Mouse (Mus musculus): ENCODE results near the gene Uqcc1.
A peak's percentile ranks its signal among the peaks of the same experiment; 100 is the strongest.
"Not testable (repeated sequence)": the region's sequence is repeated elsewhere in the genome, so short reads cannot be mapped to it uniquely, and the experiment has no call there.

Gene Uqcc1

DNA sequence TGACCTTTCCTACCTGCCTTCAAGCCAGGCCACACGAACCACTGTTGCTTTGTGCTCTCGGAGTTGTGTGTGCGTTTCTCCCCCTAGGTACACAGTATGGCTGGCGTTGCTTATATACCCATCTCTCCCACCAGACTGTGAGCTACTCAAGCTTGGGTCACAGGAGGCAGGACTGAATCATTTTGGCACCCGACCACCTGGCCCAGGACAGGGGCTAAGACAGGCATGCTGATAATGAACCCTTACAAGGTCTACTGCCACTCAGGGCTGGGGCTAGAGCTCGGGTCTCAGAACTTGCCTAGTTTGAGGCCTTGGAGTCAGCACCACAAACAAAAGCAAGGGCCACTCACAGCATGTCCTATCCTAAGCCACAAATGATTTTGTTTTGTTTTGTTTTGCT, 68.5 kb downstream of the Uqcc1 start:
- no peak for DNase-seq (ENCODE audit: low spot score in 2 of 2)

DNA sequence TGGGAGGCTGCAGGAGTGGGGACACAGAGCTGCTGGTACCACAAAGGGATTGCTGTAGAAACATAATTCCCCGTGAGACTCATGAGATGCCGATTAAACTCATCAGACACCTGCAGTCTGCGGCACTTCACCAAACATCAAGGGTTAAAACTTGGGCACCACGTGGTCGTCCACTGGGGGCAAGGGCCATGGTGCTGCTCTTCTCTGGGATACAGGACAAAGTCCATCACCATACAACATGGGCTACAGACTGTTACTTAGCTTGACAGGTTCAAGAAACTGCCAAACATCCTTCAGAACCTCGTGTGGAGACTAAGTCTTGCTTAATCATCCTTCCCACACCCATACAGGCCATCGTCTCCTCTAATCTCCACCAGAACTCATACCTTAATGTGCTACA, 70.0 kb downstream of the Uqcc1 start:
- no peak for DNase-seq (ENCODE audit: low spot score in 2 of 2)

DNA sequence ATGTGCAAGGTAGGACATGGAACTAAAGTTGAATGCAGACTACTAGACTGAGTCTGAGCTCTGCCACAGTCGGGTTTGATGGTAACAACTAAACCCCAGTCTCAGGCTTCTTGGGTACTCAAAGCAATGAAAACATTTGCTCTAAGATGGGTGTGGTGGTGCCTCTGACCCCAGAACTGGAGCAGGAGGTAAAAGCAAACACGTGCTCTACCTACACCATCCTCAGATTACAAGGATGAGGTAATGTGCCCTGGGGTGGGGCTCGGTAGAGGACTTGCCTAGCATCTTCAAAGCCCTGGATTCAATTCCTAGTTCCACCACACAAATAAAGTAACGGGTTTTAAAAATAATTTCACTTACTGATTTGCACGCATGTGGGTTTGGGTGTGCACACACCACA, 77.6 kb downstream of the Uqcc1 start:
- no peak for DNase-seq (ENCODE audit: low spot score in 2 of 2)

DNA sequence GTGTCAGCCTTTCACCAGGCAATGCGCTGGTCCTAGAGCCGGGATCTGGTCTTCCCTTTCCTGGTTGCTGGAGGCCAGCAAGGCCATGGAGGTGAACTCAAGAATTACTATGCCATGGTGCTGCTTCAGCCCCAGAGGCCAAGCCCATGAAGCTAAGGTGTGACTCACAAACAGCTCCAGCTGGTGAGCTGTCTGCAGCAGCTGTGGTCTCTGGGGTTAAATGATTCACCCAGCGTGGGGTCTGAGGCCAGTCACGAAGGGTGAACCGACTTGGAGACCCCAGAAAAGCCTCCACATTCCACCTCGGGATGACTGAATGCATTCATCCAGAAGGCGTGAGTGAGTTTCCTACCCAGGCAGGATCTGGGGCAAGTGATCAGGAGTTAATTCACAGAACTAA, 80.0 kb downstream of the Uqcc1 start:
- DNase-seq (ENCODE audit: low spot score in 2 of 2): no peak

- DNase-seq (ENCODE audit: low spot score in 2 of 2): no peak
These were observed 80.6 kb downstream of the Uqcc1 start for GRCm38 (mm10) chr2:155849464-155849863.

- DNase-seq (ENCODE audit: low spot score in 2 of 2): peak; percentile 64 to 81
These were observed 81.8 kb downstream of the Uqcc1 start for GRCm38 (mm10) chr2:155848291-155848690.

- no peak for DNase-seq (ENCODE audit: low spot score in 2 of 2)
These were observed 83.2 kb downstream of the Uqcc1 start for GRCm38 (mm10) chr2:155846930-155847329.

DNA sequence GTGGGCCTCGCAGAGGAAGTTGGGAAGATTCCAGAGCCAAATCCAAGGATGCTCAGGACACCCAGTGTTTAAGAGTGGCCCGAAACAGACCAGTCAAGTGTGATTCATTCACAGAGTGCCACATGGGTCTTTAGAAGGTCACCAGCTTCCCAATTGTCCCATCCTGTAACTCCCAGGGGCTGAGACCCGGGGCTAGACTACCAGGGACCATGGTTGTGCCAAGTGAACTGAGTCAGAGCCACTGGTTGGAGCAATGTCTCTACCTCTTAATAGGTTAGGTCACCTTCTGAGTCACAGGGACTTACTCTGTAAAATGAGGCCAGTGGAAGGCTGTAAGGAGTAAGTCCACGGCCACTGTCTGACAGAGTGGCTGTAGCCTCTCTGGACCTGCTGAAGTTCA, 91.1 kb downstream of the Uqcc1 start:
- no peak for DNase-seq (ENCODE audit: low spot score in 2 of 2)

- no peak for DNase-seq (ENCODE audit: low spot score in 2 of 2)
These were observed 92.1 kb downstream of the Uqcc1 start for GRCm38 (mm10) chr2:155837961-155838360.

DNA sequence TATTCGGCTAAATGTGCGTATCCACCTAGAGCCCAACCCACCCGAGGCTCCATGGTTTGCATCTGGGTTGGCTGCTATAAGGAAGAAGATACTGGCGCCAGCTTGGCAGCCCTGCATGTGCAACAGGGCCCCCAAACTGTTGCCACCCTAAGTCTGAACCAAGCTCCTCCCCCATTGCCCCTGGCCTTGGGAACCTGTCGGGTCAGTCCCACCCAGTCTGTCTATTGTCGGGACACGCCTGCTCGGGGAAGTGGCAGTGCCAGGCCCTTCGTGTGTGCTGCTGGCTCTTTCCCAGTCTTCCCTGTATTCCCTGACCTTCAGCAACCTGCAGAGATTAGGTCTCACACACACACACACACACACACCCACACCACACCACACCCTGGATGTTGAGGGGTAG, 95.4 kb downstream of the Uqcc1 start, which contains the start of gene Fam83c:
Fam83c (minus strand) TSS at position 123 of the 400 bp plus-strand sequence.
- no peak for DNase-seq (ENCODE audit: low spot score in 2 of 2)

- not testable (repeated sequence) for DNase-seq (ENCODE audit: low spot score in 2 of 2)
These were observed 98.0 kb downstream of the Uqcc1 start for GRCm38 (mm10) chr2:155832087-155832486.

GRCm38 (mm10) chr2:155831302-155831701, 98.8 kb downstream of the Uqcc1 start:
- DNase-seq (ENCODE audit: low spot score in 2 of 2): no peak

DNA sequence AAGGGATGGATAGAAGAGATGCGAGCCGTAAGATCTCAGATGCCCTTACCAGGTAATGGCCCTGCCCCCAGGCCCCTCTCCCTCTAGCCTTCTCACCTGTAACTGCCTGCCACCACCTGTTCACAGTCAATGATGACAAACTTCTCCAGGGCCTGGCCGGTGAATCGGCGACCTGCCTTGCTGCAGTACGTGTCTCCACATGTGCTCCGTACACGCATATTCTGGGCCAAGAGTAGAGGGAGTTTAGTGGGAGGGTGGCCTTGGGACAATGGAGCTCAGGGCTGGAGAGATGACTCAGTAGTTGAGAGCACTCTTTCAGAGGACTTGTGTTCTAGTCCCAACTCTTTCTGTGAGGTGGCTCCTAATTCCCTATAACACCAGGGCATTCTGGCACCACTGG, 99.3 kb downstream of the Uqcc1 start:
- no peak for DNase-seq (ENCODE audit: low spot score in 2 of 2)

GRCm38 (mm10) chr2:155826630-155827424, 103.3 kb downstream of the Uqcc1 start, which contains the start of gene Eif6:
TSS of gene Eif6 (minus strand) at chr2:155826925.
- DNase-seq (ENCODE audit: low spot score in 2 of 2): peak; percentile 59 to 79

- no peak for DNase-seq (ENCODE audit: low spot score in 2 of 2)
These were observed 104.0 kb downstream of the Uqcc1 start for GRCm38 (mm10) chr2:155825904-155826629.

DNA sequence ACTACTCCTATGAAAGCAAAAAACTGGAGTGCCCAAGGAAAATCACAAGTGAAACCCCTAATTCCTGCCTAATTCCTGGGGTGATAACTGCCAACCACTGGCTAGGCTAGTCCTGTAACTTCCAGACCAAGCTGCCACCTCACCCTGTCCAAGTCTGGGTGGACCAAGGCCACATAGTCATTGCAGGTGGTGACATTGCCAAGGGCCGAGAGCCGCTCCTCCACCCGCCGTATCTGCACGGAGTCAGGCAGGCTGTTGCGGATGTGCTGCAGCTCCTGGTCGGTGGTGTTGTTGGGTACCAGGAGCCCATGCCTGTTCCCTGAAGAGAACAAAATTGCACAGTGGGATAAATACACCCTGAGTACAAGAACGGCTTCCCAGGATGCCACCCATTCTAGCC, 106.4 kb downstream of the Uqcc1 start:
- DNase-seq (ENCODE audit: low spot score in 2 of 2): no peak

DNA sequence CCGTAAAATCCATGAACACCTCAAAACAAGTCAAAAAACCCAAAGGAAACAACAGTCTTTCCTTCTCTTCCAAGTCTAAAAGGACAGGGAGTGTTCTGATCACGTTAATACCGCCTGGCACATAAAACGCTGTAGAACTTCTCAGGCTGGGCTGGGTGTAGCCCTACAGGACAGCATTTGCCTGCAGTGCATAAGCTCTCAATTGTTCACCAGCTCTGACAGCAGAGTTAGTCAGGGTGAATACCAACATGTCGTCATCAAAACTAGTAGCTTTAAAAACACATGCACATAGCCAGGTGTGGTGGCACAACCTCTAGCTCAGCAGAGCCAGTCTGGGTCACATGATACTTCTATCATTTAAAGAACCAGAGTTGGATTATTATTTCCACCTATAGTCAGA, 109.3 kb downstream of the Uqcc1 start:
- DNase-seq (ENCODE audit: low spot score in 2 of 2): no peak

GRCm38 (mm10) chr2:155819449-155820251, 110.5 kb downstream of the Uqcc1 start:
- DNase-seq (ENCODE audit: low spot score in 2 of 2): no peak

- no peak for DNase-seq (ENCODE audit: low spot score in 2 of 2)
These were observed 110.9 kb downstream of the Uqcc1 start, which contains the start of gene BC029722 for GRCm38 (mm10) chr2:155819392-155819448. TSS of gene BC029722 (minus strand) at chr2:155819426.

DNA sequence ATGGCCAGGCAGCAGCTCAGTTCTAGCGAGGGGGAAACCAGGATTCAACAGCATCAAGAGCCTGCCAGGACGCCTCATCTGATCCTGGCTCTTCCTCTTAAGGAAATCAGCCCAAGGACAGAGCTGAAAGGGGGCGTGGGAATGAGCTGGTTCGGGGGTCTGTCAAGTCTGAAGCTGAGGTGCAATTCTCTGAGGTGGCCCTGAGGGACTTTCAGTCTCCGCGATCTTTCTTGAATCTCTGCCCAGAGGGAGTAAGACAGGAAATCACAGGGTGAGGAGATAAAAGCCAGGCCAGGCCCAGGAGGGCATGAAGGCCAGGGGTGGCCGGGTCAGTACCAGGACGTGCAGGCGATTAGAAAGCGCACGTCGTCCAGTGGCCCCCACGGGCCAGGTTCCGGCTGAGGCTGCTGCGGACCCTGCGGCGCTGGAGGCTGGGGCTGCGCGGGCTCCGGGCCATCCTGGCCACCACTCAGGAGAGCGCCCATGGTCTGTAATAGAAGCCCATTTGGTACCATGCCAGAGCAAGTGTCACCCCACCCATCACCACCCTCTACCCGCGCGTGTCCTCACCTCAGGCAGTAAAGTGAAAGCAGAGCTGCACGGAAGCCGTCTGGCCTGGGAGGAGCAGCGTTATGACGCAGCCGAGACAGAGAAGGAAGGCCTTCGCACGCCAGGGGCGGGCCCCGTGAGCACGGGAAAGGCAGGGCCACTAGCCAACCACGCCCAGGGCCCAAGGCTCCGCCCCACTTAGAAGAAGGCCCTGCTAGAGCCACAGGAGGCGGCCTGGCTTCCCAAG, 111.3 kb downstream of the Uqcc1 start:
- DNase-seq (ENCODE audit: low spot score in 2 of 2): peak; percentile 74 to 88

GRCm38 (mm10) chr2:155817301-155818245, 112.5 kb downstream of the Uqcc1 start:
- no peak for DNase-seq (ENCODE audit: low spot score in 2 of 2)

All from cerebellum, postnatal 4 days (tissue).